Mouse (Mus musculus) hindbrain, embryonic 10.5 days (tissue): ENCODE data around the gene Cobl. TPM values are rescaled to one million over a fixed set of nuclear protein-coding genes. Genes with fewer than 3 reads are reported as not detected.

Source experiments
- DNase-seq: peaks from one replicate; pipeline ENCODE4 v3.0.0-alpha.2; 2017; ENCODE audit warnings: low spot score
- H3K27ac ChIP-seq: fragments of 300-500 bp; sonication (generic); 2 replicates; pipeline ENCODE4 v1.5.1; 2016; ENCODE audit warnings: mild to moderate bottlenecking, moderate library complexity
- H3K27me3 ChIP-seq: fragments of 300-500 bp; sonication (generic); 2 replicates; pipeline ENCODE4 v1.6.1; 2016; ENCODE audit warnings: mild to moderate bottlenecking; ENCODE audit not compliant: poor library complexity, insufficient read depth, severe bottlenecking
- H3K36me3 ChIP-seq: fragments of 300-500 bp; sonication (generic); 2 replicates; pipeline ENCODE4 v1.6.1; 2016; ENCODE audit warnings: mild to moderate bottlenecking, moderate library complexity
- H3K4me1 ChIP-seq: fragments of 300-500 bp; sonication (generic); replicated peaks from 2 replicates; pipeline ENCODE4 v1.6.1; 2016; ENCODE audit warnings: mild to moderate bottlenecking
- H3K4me3 ChIP-seq: fragments of 300-500 bp; sonication (generic); 2 replicates; pipeline ENCODE4 v1.5.1; 2016; ENCODE audit warnings: mild to moderate bottlenecking, moderate library complexity
- H3K9me3 ChIP-seq: fragments of 300-500 bp; sonication (generic); 2 replicates; pipeline ENCODE4 v1.6.1; 2016; ENCODE audit warnings: mild to moderate bottlenecking, moderate library complexity
- WGBS: fragments of 180-500 bp; shearing (Covaris S2); methylation state at CpG from one replicate; pipeline ENCODE4 v1.1.7; 2016; 5-methylcytosine and 5-hydroxymethylcytosine counted together
- polyA plus RNA-seq: library from polyadenylated mRNA; unstranded; fragments of >200 nt; fragmentation: Nextera tagmentation; extraction: Ambion mirVana; gene quantifications from 2 replicates; pipeline ENCODE4 v1.2.1, GENCODE M21; 2016

Gene Cobl
- polyA plus RNA-seq, 1 experiment from 2014 or later: 2.3 TPM

- Histone ChIP-seq H3K36me3 (no peaks in the 10 kb centered on the region), H3K27ac (no peak overlapping the region), H3K4me3 (no peak overlapping the region), H3K9me3 (no peaks in the 10 kb centered on the region), H3K4me1 (0 out of 2 replicates have a peak, but pooled peaks cover 5% of the 10 kb centered on the region), H3K27me3 (no peaks in the 10 kb centered on the region)
- WGBS: 81% methylated on average over 5 of the region's 5 CpGs
- DNase-seq: no peak
Observed at GRCm38 (mm10) chr11:12257324-12258118, 207.2 kb downstream of the Cobl start.

- WGBS: 85% methylated on average over 4 of the region's 4 CpGs
- Histone ChIP-seq H3K27me3 (no peaks in the 10 kb centered on the region), H3K9me3 (no peaks in the 10 kb centered on the region), H3K36me3 (no peaks in the 10 kb centered on the region), H3K4me3 (no peak overlapping the region), H3K27ac (no peak overlapping the region), H3K4me1 (no peaks in the 10 kb centered on the region)
- DNase-seq: no peak
Observed at GRCm38 (mm10) chr11:12245327-12245915, 219.3 kb downstream of the Cobl start.

- H3K27ac ChIP-seq: no peak overlapping the region
- WGBS: 88% methylated on average over 1 of the region's 1 CpGs
- no peaks in the 10 kb centered on the region for H3K9me3 ChIP-seq
- no peak overlapping the region for H3K4me3 ChIP-seq
- no peak for DNase-seq
- H3K36me3 ChIP-seq: no peaks in the 10 kb centered on the region
- no peaks in the 10 kb centered on the region for H3K4me1 ChIP-seq
- H3K27me3 ChIP-seq: no peaks in the 10 kb centered on the region
Observed at GRCm38 (mm10) chr11:12236341-12236740, 228.4 kb downstream of the Cobl start.

- no peaks in the 10 kb centered on the region for H3K27me3 ChIP-seq
- no peaks in the 10 kb centered on the region for H3K9me3 ChIP-seq
- DNase-seq: no peak
- 86% methylated on average over 4 of the region's 4 CpGs for WGBS
- H3K36me3 ChIP-seq: no peaks in the 10 kb centered on the region
- H3K4me3 ChIP-seq: no peak overlapping the region
- H3K27ac ChIP-seq: no peak overlapping the region
- no peaks in the 10 kb centered on the region for H3K4me1 ChIP-seq
Observed at GRCm38 (mm10) chr11:12234876-12235275, 229.9 kb downstream of the Cobl start.

- H3K27me3 ChIP-seq: no peaks in the 10 kb centered on the region
- H3K27ac ChIP-seq: no peak overlapping the region
- no peaks in the 10 kb centered on the region for H3K9me3 ChIP-seq
- 90% methylated on average over 1 of the region's 1 CpGs for WGBS
- no peaks in the 10 kb centered on the region for H3K4me1 ChIP-seq
- no peak for DNase-seq
- no peak overlapping the region for H3K4me3 ChIP-seq
- H3K36me3 ChIP-seq: no peaks in the 10 kb centered on the region
Observed at GRCm38 (mm10) chr11:12234126-12234525, 230.6 kb downstream of the Cobl start.

GRCm38 (mm10) chr11:12232743-12233125, 232.0 kb downstream of the Cobl start:
- WGBS: 82% methylated on average over 3 of the region's 3 CpGs
- no peaks in the 10 kb centered on the region for H3K4me1 ChIP-seq
- no peaks in the 10 kb centered on the region for H3K36me3 ChIP-seq
- no peak overlapping the region for H3K27ac ChIP-seq
- no peak for DNase-seq
- no peaks in the 10 kb centered on the region for H3K9me3 ChIP-seq
- no peak overlapping the region for H3K4me3 ChIP-seq
- H3K27me3 ChIP-seq: no peaks in the 10 kb centered on the region

- Histone ChIP-seq H3K9me3 (no peaks in the 10 kb centered on the region), H3K36me3 (no peaks in the 10 kb centered on the region), H3K27ac (no peak overlapping the region), H3K27me3 (no peaks in the 10 kb centered on the region), H3K4me1 (no peaks in the 10 kb centered on the region), H3K4me3 (no peak overlapping the region)
- DNase-seq: no peak
- 91% methylated on average over 10 of the region's 10 CpGs for WGBS
Observed at GRCm38 (mm10) chr11:12232041-12232742, 232.6 kb downstream of the Cobl start.

GRCm38 (mm10) chr11:12231481-12232035, 233.2 kb downstream of the Cobl start:
- no peak overlapping the region for H3K27ac ChIP-seq
- H3K4me3 ChIP-seq: no peak overlapping the region
- WGBS: 83% methylated on average over 6 of the region's 6 CpGs
- H3K27me3 ChIP-seq: no peaks in the 10 kb centered on the region
- no peaks in the 10 kb centered on the region for H3K36me3 ChIP-seq
- no peaks in the 10 kb centered on the region for H3K4me1 ChIP-seq
- no peak for DNase-seq
- H3K9me3 ChIP-seq: no peaks in the 10 kb centered on the region

- DNase-seq: no peak
- Histone ChIP-seq H3K4me1 (no peaks in the 10 kb centered on the region), H3K9me3 (no peaks in the 10 kb centered on the region), H3K4me3 (no peak overlapping the region), H3K27me3 (no peaks in the 10 kb centered on the region), H3K36me3 (no peaks in the 10 kb centered on the region), H3K27ac (no peak overlapping the region)
- 83% methylated on average over 7 of the region's 7 CpGs for WGBS
Observed at GRCm38 (mm10) chr11:12229411-12229810, 235.3 kb downstream of the Cobl start.

- Histone ChIP-seq H3K4me1 (no peaks in the 10 kb centered on the region), H3K27me3 (no peaks in the 10 kb centered on the region), H3K9me3 (no peaks in the 10 kb centered on the region), H3K36me3 (no peaks in the 10 kb centered on the region), H3K27ac (no peak overlapping the region), H3K4me3 (no peak overlapping the region)
- 92% methylated on average over 3 of the region's 3 CpGs for WGBS
- no peak for DNase-seq
Observed at GRCm38 (mm10) chr11:12227343-12227742, 237.4 kb downstream of the Cobl start.

- 48% methylated on average over 4 of the region's 4 CpGs for WGBS
- H3K9me3 ChIP-seq: no peaks in the 10 kb centered on the region
- H3K27me3 ChIP-seq: no peaks in the 10 kb centered on the region
- no peaks in the 10 kb centered on the region for H3K36me3 ChIP-seq
- no peak for DNase-seq
- H3K4me3 ChIP-seq: no peak overlapping the region
- H3K4me1 ChIP-seq: no peaks in the 10 kb centered on the region
- H3K27ac ChIP-seq: no peak overlapping the region
Observed at GRCm38 (mm10) chr11:12219594-12220530, 244.9 kb downstream of the Cobl start.

GRCm38 (mm10) chr11:12216897-12217296, 247.9 kb downstream of the Cobl start:
- Histone ChIP-seq H3K27ac (no peak overlapping the region), H3K4me1 (no peaks in the 10 kb centered on the region), H3K4me3 (no peak overlapping the region), H3K9me3 (no peaks in the 10 kb centered on the region), H3K27me3 (no peaks in the 10 kb centered on the region), H3K36me3 (no peaks in the 10 kb centered on the region)
- DNase-seq: no peak
- WGBS: 88% methylated on average over 1 of the region's 1 CpGs
